ENCODE assay signal across 17 mouse cellular contexts in the genomic region with DNA sequence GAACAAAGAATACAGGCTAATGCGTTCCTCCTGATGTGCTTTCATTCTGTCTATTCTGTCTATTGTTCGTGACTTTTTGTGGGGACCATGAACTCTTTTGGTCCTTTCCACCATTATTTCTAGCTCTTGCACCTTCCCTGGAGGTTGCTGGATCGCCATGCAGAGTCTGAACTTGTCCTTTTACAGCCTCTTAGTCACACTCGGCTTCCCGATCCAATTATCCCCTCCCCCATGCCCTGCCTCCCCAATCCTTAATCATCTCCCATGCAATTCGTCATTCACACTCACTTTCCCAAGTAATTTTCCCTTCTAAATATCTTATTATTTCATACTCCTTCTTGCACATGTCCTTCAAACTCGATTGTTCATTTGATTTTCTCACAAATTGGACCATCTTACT. TPM values are rescaled to one million over a fixed set of nuclear protein-coding genes. Genes with fewer than 3 reads are reported as not detected.
DNase-seq lines count a peak whose midpoint lies in the region; ATAC-seq and TF ChIP-seq lines count a peak whose summit lies in the region.
"Had no signal": no experiment of that assay in that cellular context is flagged by ENCODE, and none has a peak within 500 bp of the region (broad histone marks: within the 10 kb centered on the region; RNA-seq: fewer than 3 reads in every experiment).

No protein-coding gene starts in this region.

- no peaks in the 10 kb centered on the region for H3K4me1 ChIP-seq in hindbrain, embryonic 15.5 days (replicated peaks)
- H3K4me1 ChIP-seq in neural tube, embryonic 13.5 days (replicated peaks): peaks cover 14% of the 10 kb centered on the region
- H3K4me1 ChIP-seq in lung, adult 2 months (ENCODE audit: control insufficient read depth, insufficient read depth, low read length): no peaks in the 10 kb centered on the region
- H3K4me1 ChIP-seq in lung, postnatal 0 days (ENCODE audit: insufficient read depth, low read depth, low read length): no peaks in the 10 kb centered on the region
- H3K4me1 ChIP-seq: heart, embryonic 15.5 days; liver, embryonic 13.5 days; stomach, embryonic 15.5 days had no signal

- TF ChIP-seq CTCF in lung, adult 2 months (IDR thresholded peaks at IDR 0.05; ENCODE audit: insufficient read depth, low read length): no peak
- no peak for TF ChIP-seq CTCF in lung, postnatal 0 days (IDR thresholded peaks at IDR 0.05)

- no peak overlapping the region for H3K27ac ChIP-seq in hindbrain, embryonic 15.5 days (replicated peaks)
- H3K27ac ChIP-seq in neural tube, embryonic 13.5 days (replicated peaks): no peak overlapping the region
- no peak overlapping the region for H3K27ac ChIP-seq in lung, postnatal 0 days (ENCODE audit: low read length)
- H3K27ac ChIP-seq: heart, embryonic 15.5 days; liver, embryonic 13.5 days; stomach, embryonic 15.5 days had no signal

- no peak overlapping the region for H3K4me3 ChIP-seq in hindbrain, embryonic 15.5 days
- peak overlapping the region; percentile 20 for H3K4me3 ChIP-seq in neural tube, embryonic 13.5 days
- no peak overlapping the region for H3K4me3 ChIP-seq in lung, adult 2 months (replicated peaks; ENCODE audit: extremely low read depth, low read depth, low read length)
- no peak overlapping the region for H3K4me3 ChIP-seq in lung, postnatal 0 days (ENCODE audit: low read depth, low read length)
- H3K4me3 ChIP-seq: heart, embryonic 15.5 days; liver, embryonic 13.5 days; stomach, embryonic 15.5 days had no signal

- 18% methylated on average over 7 of the region's 7 CpGs for WGBS in hindbrain, embryonic 15.5 days
- WGBS in neural tube, embryonic 13.5 days: 15% methylated on average over 7 of the region's 7 CpGs
- 36% methylated on average over 7 of the region's 7 CpGs for WGBS in lung, adult 2 months
- 29% methylated on average over 7 of the region's 7 CpGs for WGBS in lung, postnatal 0 days

- no peak overlapping the region for H3K9ac ChIP-seq in hindbrain, embryonic 15.5 days
- H3K9ac ChIP-seq in neural tube, embryonic 13.5 days: no peak overlapping the region
- no peak overlapping the region for H3K9ac ChIP-seq in lung, postnatal 0 days (replicated peaks; ENCODE audit: low read depth)
- H3K9ac ChIP-seq: heart, embryonic 15.5 days; liver, embryonic 13.5 days; stomach, embryonic 15.5 days had no signal

- H3K36me3 ChIP-seq in hindbrain, embryonic 15.5 days: no peaks in the 10 kb centered on the region
- no peaks in the 10 kb centered on the region for H3K36me3 ChIP-seq in neural tube, embryonic 13.5 days
- H3K36me3 ChIP-seq in lung, postnatal 0 days (ENCODE audit: insufficient read depth, low read length): no peaks in the 10 kb centered on the region
- H3K36me3 ChIP-seq: heart, embryonic 15.5 days; liver, embryonic 13.5 days; stomach, embryonic 15.5 days had no signal

- TF ChIP-seq EP300 in lung, postnatal 0 days (IDR thresholded peaks at IDR 0.05): no peak

- no peak for TF ChIP-seq POLR2A in lung, adult 2 months (IDR thresholded peaks at IDR 0.05; ENCODE audit: borderline replicate concordance, extremely low read depth, low read depth, low read length)

- H3K4me2 ChIP-seq in hindbrain, embryonic 15.5 days: peak overlapping the region; percentile 30
- peak overlapping the region; percentile 42 for H3K4me2 ChIP-seq in neural tube, embryonic 13.5 days
- no peak overlapping the region for H3K4me2 ChIP-seq in lung, postnatal 0 days (replicated peaks; ENCODE audit: low read depth, low read length)
- H3K4me2 ChIP-seq: heart, embryonic 15.5 days; liver, embryonic 13.5 days; stomach, embryonic 15.5 days had no signal

- H3K9me3 ChIP-seq in hindbrain, embryonic 15.5 days: no peaks in the 10 kb centered on the region
- H3K9me3 ChIP-seq in neural tube, embryonic 13.5 days: no peaks in the 10 kb centered on the region
- no peaks in the 10 kb centered on the region for H3K9me3 ChIP-seq in lung, postnatal 0 days (ENCODE audit: low read length)
- H3K9me3 ChIP-seq: heart, embryonic 15.5 days; liver, embryonic 13.5 days; stomach, embryonic 15.5 days had no signal

- peak; percentile 9 for DNase-seq in adrenal gland, postnatal 14 days
- no peak for DNase-seq in adrenal gland, adult 18-20 months (ENCODE audit: low spot score in 2 of 2)
- DNase-seq in brain, adult 2 months (ENCODE audit: low read depth, low spot score): peak; percentile 27
- DNase-seq in lung, adult 2 months: no peak
- DNase-seq in lung, postnatal 14 days: no peak
- no peak for DNase-seq in lung, postnatal 0 days (ENCODE audit: low spot score)
- DNase-seq: cerebellum, adult 2 months; kidney, postnatal 36 days; left cerebral cortex, postnatal 4 days; liver, embryonic 13.5 days had no signal

- H3K27me3 ChIP-seq in hindbrain, embryonic 15.5 days: no peaks in the 10 kb centered on the region
- 0 out of 2 replicates have a peak, but pooled peaks cover 3% of the 10 kb centered on the region for H3K27me3 ChIP-seq in neural tube, embryonic 13.5 days
- H3K27me3 ChIP-seq in lung, postnatal 0 days (replicated peaks; ENCODE audit: insufficient read depth, low read length): no peaks in the 10 kb centered on the region
- H3K27me3 ChIP-seq: heart, embryonic 15.5 days; liver, embryonic 13.5 days; stomach, embryonic 15.5 days had no signal

- no peak for ATAC-seq in hindbrain, embryonic 15.5 days (ENCODE audit: low FRiP score, low read depth)
- 0 out of 2 replicates have a peak, but pooled peaks have one; percentile 61 for ATAC-seq in neural tube, embryonic 13.5 days (ENCODE audit: low read depth)
- ATAC-seq in lung, postnatal 0 days: no peak

RNA-seq across cellular contexts. Expression of gene Dlx6, which starts 44.0 kb away (rescaled TPM):
- total RNA-seq in adrenal gland, postnatal 14 days (2021): not detected in 2 replicates
- not detected for total RNA-seq in adrenal gland, adult 18-20 months (2021)
- 0.64 TPM in 1 of 2 replicates, not detected in the other for polyA plus RNA-seq in hindbrain, embryonic 15.5 days (2015; fragmentation: Nextera tagmentation; extraction: Ambion mirVana)
- polyA plus RNA-seq in neural tube, embryonic 13.5 days (2015; fragmentation: Nextera tagmentation; extraction: Ambion mirVana): not detected in 2 replicates
- not detected in 2 replicates for polyA plus RNA-seq in lung, adult 2 months (2012; rRNA removed)
- not detected in 2 replicates for polyA plus RNA-seq in lung, postnatal 0 days (2015; fragmentation: Nextera tagmentation; extraction: Ambion mirVana)
- total RNA-seq: granulocyte monocyte progenitor cell, adult 5-6 weeks had no signal
- polyA plus RNA-seq: cerebellum, adult 2 months; intestine, embryonic 14.5 days; liver, embryonic 13.5 days; small intestine, adult 2 months had no signal

Comparison
In these comparisons a context has a peak if more than half of its experiments do, and no peak if none do; other contexts are left out.
1. DNase-seq: peak in adrenal gland, postnatal 14 days (single experiment) and brain, adult 2 months (single experiment); none in adrenal gland, adult 18-20 months (0 of 2), lung, adult 2 months (single experiment), lung, postnatal 14 days (single experiment) and lung, postnatal 0 days (single experiment).